23 mouse cellular contexts compared by ENCODE assay signal in genomic region chr11:69970222-69970621, GRCm38 (mm10). TPM values are rescaled to one million over a fixed set of nuclear protein-coding genes. Genes with fewer than 3 reads are reported as not detected.
DNase-seq lines count a peak whose midpoint lies in the region; ATAC-seq and TF ChIP-seq lines count a peak whose summit lies in the region.
"Had no signal": no experiment of that assay in that cellular context is flagged by ENCODE, and none has a peak within 500 bp of the region (broad histone marks: within the 10 kb centered on the region; RNA-seq: fewer than 3 reads in every experiment).

No protein-coding gene starts in this region.

- no peak for TF ChIP-seq EP300 in stomach, postnatal 0 days (optimal IDR thresholded peaks at IDR 0.05)

- H3K9me3 ChIP-seq in embryonic facial prominence, embryonic 14.5 days (ENCODE audit: control insufficient read depth, low read length) = no peaks in the 10 kb centered on the region
- no peaks in the 10 kb centered on the region for H3K9me3 ChIP-seq in embryonic facial prominence, embryonic 10.5 days
- H3K9me3 ChIP-seq in stomach, embryonic 14.5 days (ENCODE audit: control insufficient read depth, low read depth, low read length) = no peaks in the 10 kb centered on the region
- H3K9me3 ChIP-seq in stomach, postnatal 0 days (ENCODE audit: control insufficient read depth, low read length) = no peaks in the 10 kb centered on the region
- H3K9me3 ChIP-seq in midbrain, embryonic 11.5 days (ENCODE audit: control insufficient read depth, low read length) = no peaks in the 10 kb centered on the region
- H3K9me3 ChIP-seq: embryonic facial prominence, embryonic 13.5 days; forebrain, embryonic 13.5 days; heart, embryonic 12.5 days; hindbrain, embryonic 12.5 days had no signal

- peaks cover 6% of the 10 kb centered on the region; the same call in 1 of the 2 replicates for H3K4me1 ChIP-seq in embryonic facial prominence, embryonic 14.5 days (ENCODE audit: control insufficient read depth, insufficient read depth, low read length)
- H3K4me1 ChIP-seq in embryonic facial prominence, embryonic 10.5 days = peaks cover 17% of the 10 kb centered on the region
- 0 out of 2 replicates have a peak, but pooled peaks cover 9% of the 10 kb centered on the region for H3K4me1 ChIP-seq in stomach, embryonic 14.5 days (ENCODE audit: control insufficient read depth, insufficient read depth, low read length)
- peaks cover 2% of the 10 kb centered on the region; the same call in 1 of the 2 replicates for H3K4me1 ChIP-seq in stomach, postnatal 0 days (replicated peaks; ENCODE audit: control insufficient read depth, insufficient read depth)
- H3K4me1 ChIP-seq in midbrain, embryonic 11.5 days (ENCODE audit: control insufficient read depth, insufficient read depth, low read length) = peaks cover 5% of the 10 kb centered on the region; the same call in 1 of the 2 replicates

- peaks cover 57% of the 10 kb centered on the region for H3K36me3 ChIP-seq in embryonic facial prominence, embryonic 14.5 days (ENCODE audit: control insufficient read depth, insufficient read depth, low read length)
- peaks cover 76% of the 10 kb centered on the region for H3K36me3 ChIP-seq in embryonic facial prominence, embryonic 10.5 days (replicated peaks)
- H3K36me3 ChIP-seq in stomach, embryonic 14.5 days (ENCODE audit: control insufficient read depth, insufficient read depth, low read length) = peaks cover 26% of the 10 kb centered on the region
- H3K36me3 ChIP-seq in stomach, postnatal 0 days (ENCODE audit: control insufficient read depth, insufficient read depth, low read length) = peaks cover 22% of the 10 kb centered on the region
- H3K36me3 ChIP-seq in splenic B cell, adult 2 months (ENCODE audit: control insufficient read depth, insufficient read depth, low read length, poor library complexity, severe bottlenecking) = peaks cover 4% of the 10 kb centered on the region; the same call in 1 of the 2 replicates
- H3K36me3 ChIP-seq in midbrain, embryonic 11.5 days (ENCODE audit: control insufficient read depth, insufficient read depth, low read length) = peaks cover 21% of the 10 kb centered on the region

- no peak overlapping the region for H3K27ac ChIP-seq in embryonic facial prominence, embryonic 14.5 days (replicated peaks; ENCODE audit: low read depth, low read length)
- no peak overlapping the region for H3K27ac ChIP-seq in embryonic facial prominence, embryonic 10.5 days (replicated peaks)
- H3K27ac ChIP-seq in stomach, embryonic 14.5 days (ENCODE audit: low read length) = peak overlapping the region; percentile 18; the same call in 1 of the 2 replicates
- no peak overlapping the region for H3K27ac ChIP-seq in stomach, postnatal 0 days (replicated peaks)
- no peak overlapping the region for H3K27ac ChIP-seq in midbrain, embryonic 11.5 days (ENCODE audit: low read depth, low read length)
- H3K27ac ChIP-seq: embryonic facial prominence, embryonic 13.5 days; forebrain, embryonic 13.5 days; hindbrain, embryonic 12.5 days had no signal

- DNase-seq in embryonic facial prominence, embryonic 14.5 days (ENCODE audit: low spot score) = no peak
- no peak for DNase-seq in embryonic facial prominence, embryonic 10.5 days (ENCODE audit: low spot score)
- DNase-seq in stomach, postnatal 0 days (ENCODE audit: low spot score) = no peak
- peak; percentile 47 for DNase-seq in splenic B cell, adult 2 months (ENCODE audit: low read depth, low spot score)
- no peak for DNase-seq in midbrain, embryonic 11.5 days (ENCODE audit: low spot score, missing footprints)
- DNase-seq in left cerebral cortex, postnatal 25 days (ENCODE audit: low spot score in 2 of 2) = no peak
- DNase-seq: adrenal gland, postnatal 10 days; cerebellum, adult 11-12 months; cerebellum, adult 9-10 months; cerebellum, postnatal 25 days; forebrain, postnatal 0 days; gastrocnemius, postnatal 25 days had no signal

- TF ChIP-seq CTCF in stomach, postnatal 0 days (IDR thresholded peaks at IDR 0.05; ENCODE audit: low read depth) = no peak

- H3K4me2 ChIP-seq in embryonic facial prominence, embryonic 14.5 days (ENCODE audit: low read depth, low read length) = no peak overlapping the region
- no peak overlapping the region for H3K4me2 ChIP-seq in stomach, embryonic 14.5 days (replicated peaks; ENCODE audit: low read depth, low read length)
- no peak overlapping the region for H3K4me2 ChIP-seq in stomach, postnatal 0 days (replicated peaks; ENCODE audit: low read depth)
- H3K4me2 ChIP-seq in midbrain, embryonic 11.5 days = no peak overlapping the region
- H3K4me2 ChIP-seq: embryonic facial prominence, embryonic 13.5 days; forebrain, embryonic 13.5 days; heart, embryonic 12.5 days; hindbrain, embryonic 12.5 days had no signal

- peaks cover 26% of the 10 kb centered on the region for H3K27me3 ChIP-seq in embryonic facial prominence, embryonic 14.5 days (replicated peaks; ENCODE audit: control insufficient read depth, insufficient read depth, low read length)
- peaks cover 36% of the 10 kb centered on the region for H3K27me3 ChIP-seq in embryonic facial prominence, embryonic 10.5 days (replicated peaks; ENCODE audit: low read depth, poor library complexity, severe bottlenecking)
- peaks cover 10% of the 10 kb centered on the region for H3K27me3 ChIP-seq in stomach, embryonic 14.5 days (ENCODE audit: control insufficient read depth, insufficient read depth, low read length)
- peaks cover 2% of the 10 kb centered on the region; the same call in 1 of the 2 replicates for H3K27me3 ChIP-seq in stomach, postnatal 0 days (ENCODE audit: control insufficient read depth, insufficient read depth, low read length)
- H3K27me3 ChIP-seq in splenic B cell, adult 2 months (ENCODE audit: control insufficient read depth, insufficient read depth, low read length, poor library complexity, severe bottlenecking) = no peaks in the 10 kb centered on the region
- H3K27me3 ChIP-seq in midbrain, embryonic 11.5 days (ENCODE audit: control insufficient read depth, insufficient read depth, low read length) = peaks cover 31% of the 10 kb centered on the region

- H3K4me3 ChIP-seq in embryonic facial prominence, embryonic 14.5 days (ENCODE audit: low read depth, low read length) = no peak overlapping the region
- H3K4me3 ChIP-seq in embryonic facial prominence, embryonic 10.5 days = no peak overlapping the region
- H3K4me3 ChIP-seq in stomach, embryonic 14.5 days (ENCODE audit: low read depth, low read length) = no peak overlapping the region
- H3K4me3 ChIP-seq in stomach, postnatal 0 days (ENCODE audit: low read depth, low read length) = no peak overlapping the region
- H3K4me3 ChIP-seq in midbrain, embryonic 11.5 days (ENCODE audit: low read depth, low read length) = no peak overlapping the region
- H3K4me3 ChIP-seq: embryonic facial prominence, embryonic 13.5 days; forebrain, embryonic 13.5 days; heart, embryonic 12.5 days; hindbrain, embryonic 12.5 days had no signal

- 69% methylated on average over 6 of the region's 6 CpGs for WGBS in embryonic facial prominence, embryonic 14.5 days
- 84% methylated on average over 6 of the region's 6 CpGs for WGBS in embryonic facial prominence, embryonic 10.5 days
- WGBS in stomach, embryonic 14.5 days = 77% methylated on average over 6 of the region's 6 CpGs
- 65% methylated on average over 6 of the region's 6 CpGs for WGBS in stomach, postnatal 0 days
- WGBS in midbrain, embryonic 11.5 days = 90% methylated on average over 6 of the region's 6 CpGs

- H3K9ac ChIP-seq in embryonic facial prominence, embryonic 14.5 days (ENCODE audit: low read depth, low read length) = 0 out of 2 replicates have a peak overlapping the region, but pooled peaks have one; percentile 6
- H3K9ac ChIP-seq in stomach, embryonic 14.5 days (replicated peaks; ENCODE audit: low read depth, low read length) = no peak overlapping the region
- H3K9ac ChIP-seq in stomach, postnatal 0 days (ENCODE audit: low read length) = no peak overlapping the region
- H3K9ac ChIP-seq in midbrain, embryonic 11.5 days (ENCODE audit: low read length) = no peak overlapping the region
- H3K9ac ChIP-seq: embryonic facial prominence, embryonic 13.5 days; forebrain, embryonic 13.5 days; forebrain, postnatal 0 days; heart, embryonic 12.5 days; hindbrain, embryonic 12.5 days had no signal

- intact Hi-C loops in left cerebral cortex, postnatal 25 days (cut with DNase I) = no loop called here

- ATAC-seq in embryonic facial prominence, embryonic 14.5 days (ENCODE audit: low read depth) = no peak
- no peak for ATAC-seq in stomach, embryonic 14.5 days (ENCODE audit: insufficient number of reproducible peaks, insufficient read depth, low FRiP score, low read depth)
- ATAC-seq in stomach, postnatal 0 days (ENCODE audit: low FRiP score, low TSS enrichment) = no peak
- no peak for ATAC-seq in midbrain, embryonic 11.5 days (ENCODE audit: low FRiP score)
- ATAC-seq: CD4-positive, CD25-positive, alpha-beta regulatory T cell, adult 4 months; forebrain, embryonic 13.5 days; forebrain, postnatal 0 days; hindbrain, embryonic 16.5 days had no signal

RNA-seq across cellular contexts. Expression of gene Cldn7, which starts 5.6 kb away (rescaled TPM):
- polyA plus RNA-seq in embryonic facial prominence, embryonic 14.5 days (2014; fragmentation: Nextera tagmentation; extraction: Ambion mirVana) = 22.3 and 23.7 TPM in 2 replicates
- 56.3 and 56.4 TPM in 2 replicates for polyA plus RNA-seq in embryonic facial prominence, embryonic 10.5 days (2016; fragmentation: Nextera tagmentation; extraction: Ambion mirVana)
- polyA plus RNA-seq in stomach, embryonic 14.5 days (2014; fragmentation: Nextera tagmentation; extraction: Ambion mirVana) = 196 and 205 TPM in 2 replicates
- polyA plus RNA-seq in stomach, postnatal 0 days (2015; fragmentation: Nextera tagmentation; extraction: Ambion mirVana) = 119 and 125 TPM in 2 replicates
- polyA plus RNA-seq in midbrain, embryonic 11.5 days (2014; fragmentation: Nextera tagmentation; extraction: Ambion mirVana) = 2.3 and 2.7 TPM in 2 replicates
- total RNA-seq in left cerebral cortex, postnatal 25 days (2021) = not detected
- total RNA-seq: forebrain, postnatal 0 days; gastrocnemius, adult 18-20 months; granulocyte monocyte progenitor cell, adult 5-6 weeks; heart, postnatal 25 days had no signal
- polyA plus RNA-seq: CD4-positive, CD25-positive, alpha-beta regulatory T cell, adult 4 months; cortical plate, adult 2 months had no signal

RNA-seq across cellular contexts. Expression of gene Ctdnep1, which starts 10.7 kb away (rescaled TPM):
- 37.4 and 39.2 TPM in 2 replicates for polyA plus RNA-seq in embryonic facial prominence, embryonic 14.5 days (2014; fragmentation: Nextera tagmentation; extraction: Ambion mirVana)
- 23.9 and 25.3 TPM in 2 replicates for polyA plus RNA-seq in embryonic facial prominence, embryonic 10.5 days (2016; fragmentation: Nextera tagmentation; extraction: Ambion mirVana)
- polyA plus RNA-seq in stomach, embryonic 14.5 days (2014; fragmentation: Nextera tagmentation; extraction: Ambion mirVana) = 27.2 and 29.5 TPM in 2 replicates
- polyA plus RNA-seq in stomach, postnatal 0 days (2015; fragmentation: Nextera tagmentation; extraction: Ambion mirVana) = 13.1 and 14.9 TPM in 2 replicates
- 20.7 and 22.6 TPM in 2 replicates for polyA plus RNA-seq in midbrain, embryonic 11.5 days (2014; fragmentation: Nextera tagmentation; extraction: Ambion mirVana)
- 100 to 1,000 TPM; 117 to 129 TPM for total RNA-seq in left cerebral cortex, postnatal 25 days (2021)

RNA-seq across cellular contexts. Expression of gene Elp5, which starts 12.1 kb away (rescaled TPM):
- polyA plus RNA-seq in embryonic facial prominence, embryonic 14.5 days (2014; fragmentation: Nextera tagmentation; extraction: Ambion mirVana) = 109 and 116 TPM in 2 replicates
- polyA plus RNA-seq in embryonic facial prominence, embryonic 10.5 days (2016; fragmentation: Nextera tagmentation; extraction: Ambion mirVana) = 157 and 161 TPM in 2 replicates
- polyA plus RNA-seq in stomach, embryonic 14.5 days (2014; fragmentation: Nextera tagmentation; extraction: Ambion mirVana) = 104 and 111 TPM in 2 replicates
- 73.1 and 73.4 TPM in 2 replicates for polyA plus RNA-seq in stomach, postnatal 0 days (2015; fragmentation: Nextera tagmentation; extraction: Ambion mirVana)
- 150 and 151 TPM in 2 replicates for polyA plus RNA-seq in midbrain, embryonic 11.5 days (2014; fragmentation: Nextera tagmentation; extraction: Ambion mirVana)
- total RNA-seq in left cerebral cortex, postnatal 25 days (2021) = 100 to 1,000 TPM; 106 to 109 TPM

RNA-seq across cellular contexts. Expression of gene Gabarap, which starts 20.7 kb away (rescaled TPM):
- 577 and 590 TPM in 2 replicates for polyA plus RNA-seq in embryonic facial prominence, embryonic 14.5 days (2014; fragmentation: Nextera tagmentation; extraction: Ambion mirVana)
- 317 and 331 TPM in 2 replicates for polyA plus RNA-seq in embryonic facial prominence, embryonic 10.5 days (2016; fragmentation: Nextera tagmentation; extraction: Ambion mirVana)
- 496 and 523 TPM in 2 replicates for polyA plus RNA-seq in stomach, embryonic 14.5 days (2014; fragmentation: Nextera tagmentation; extraction: Ambion mirVana)
- 536 and 544 TPM in 2 replicates for polyA plus RNA-seq in stomach, postnatal 0 days (2015; fragmentation: Nextera tagmentation; extraction: Ambion mirVana)
- polyA plus RNA-seq in midbrain, embryonic 11.5 days (2014; fragmentation: Nextera tagmentation; extraction: Ambion mirVana) = 566 and 590 TPM in 2 replicates
- 100 to 1,000 TPM; 217 to 218 TPM for total RNA-seq in left cerebral cortex, postnatal 25 days (2021)

RNA-seq across cellular contexts. Expression of gene Slc2a4, which starts 22.2 kb away (rescaled TPM):
- polyA plus RNA-seq in embryonic facial prominence, embryonic 14.5 days (2014; fragmentation: Nextera tagmentation; extraction: Ambion mirVana) = 16.9 and 20.8 TPM in 2 replicates
- 18.6 and 23.7 TPM in 2 replicates for polyA plus RNA-seq in embryonic facial prominence, embryonic 10.5 days (2016; fragmentation: Nextera tagmentation; extraction: Ambion mirVana)
- polyA plus RNA-seq in stomach, embryonic 14.5 days (2014; fragmentation: Nextera tagmentation; extraction: Ambion mirVana) = 31.3 and 31.5 TPM in 2 replicates
- 36.4 and 40.5 TPM in 2 replicates for polyA plus RNA-seq in stomach, postnatal 0 days (2015; fragmentation: Nextera tagmentation; extraction: Ambion mirVana)
- polyA plus RNA-seq in midbrain, embryonic 11.5 days (2014; fragmentation: Nextera tagmentation; extraction: Ambion mirVana) = 6.3 and 7.8 TPM in 2 replicates
- 1 to 10 TPM; 2.3 to 3.5 TPM for total RNA-seq in left cerebral cortex, postnatal 25 days (2021)
- total RNA-seq: granulocyte monocyte progenitor cell, adult 5-6 weeks had no signal
- polyA plus RNA-seq: CD4-positive, CD25-positive, alpha-beta regulatory T cell, adult 4 months had no signal
